Mouse (Mus musculus) kidney, embryonic 14.5 days (tissue): Measurements from ENCODE around the gene Olfr1163. TPM values are rescaled to one million over a fixed set of nuclear protein-coding genes. Genes with fewer than 3 reads are reported as not detected.
"Not testable (repeated sequence)": the region's sequence is repeated elsewhere in the genome, so short reads cannot be mapped to it uniquely, and the experiment has no call there.

Experiments
- ATAC-seq: fragments of 200-750 bp; cut with Nextera tagmentation; 2 replicates; pipeline ENCODE4 v1.8.0; 2017; ENCODE audit warnings: moderate number of reproducible peaks, mild to moderate bottlenecking, moderate TSS enrichment, moderate library complexity; ENCODE audit not compliant: low FRiP score, low TSS enrichment
- H3K27ac ChIP-seq: fragments of 300-500 bp; sonication (generic); 2 replicates; pipeline ENCODE4 v1.5.1; 2014; ENCODE audit warnings: low read depth, mild to moderate bottlenecking, low read length, moderate library complexity, mixed read lengths
- H3K27me3 ChIP-seq: fragments of 300-500 bp; sonication (generic); 2 replicates; pipeline ENCODE4 v1.6.1; 2014; ENCODE audit warnings: mild to moderate bottlenecking, low read length; ENCODE audit not compliant: control insufficient read depth, insufficient read depth
- H3K36me3 ChIP-seq: fragments of 300-500 bp; sonication (generic); 2 replicates; pipeline ENCODE4 v1.6.1; 2014; ENCODE audit warnings: low read length, mixed read lengths; ENCODE audit not compliant: control insufficient read depth, insufficient read depth
- H3K4me1 ChIP-seq: fragments of 300-500 bp; sonication (generic); 2 replicates; pipeline ENCODE4 v1.6.1; 2014; ENCODE audit warnings: low read length, mixed read lengths; ENCODE audit not compliant: control insufficient read depth, insufficient read depth
- H3K4me2 ChIP-seq: fragments of 300-500 bp; sonication (generic); replicated peaks from 2 replicates; pipeline ENCODE4 v1.6.1; 2014; ENCODE audit warnings: low read depth, mild to moderate bottlenecking, low read length
- H3K4me3 ChIP-seq: fragments of 300-500 bp; sonication (generic); 2 replicates; pipeline ENCODE4 v1.5.1; 2014; ENCODE audit warnings: mild to moderate bottlenecking, low read length
- H3K9ac ChIP-seq: fragments of 300-500 bp; sonication (generic); 2 replicates; pipeline ENCODE4 v1.6.1; 2014; ENCODE audit warnings: low read depth, mild to moderate bottlenecking, low read length, moderate library complexity
- H3K9me3 ChIP-seq: fragments of 300-500 bp; sonication (generic); 2 replicates; pipeline ENCODE4 v1.6.1; 2016; ENCODE audit warnings: low read length; ENCODE audit not compliant: control insufficient read depth
- WGBS: fragments of 180-500 bp; shearing (Covaris S2); extraction: QIAGEN DNeasy Blood & Tissue Kit; methylation state at CpG from one replicate; pipeline ENCODE4 v1.1.7; 2014; 5-methylcytosine and 5-hydroxymethylcytosine counted together
- polyA plus RNA-seq: library from polyadenylated mRNA; unstranded; fragments of >200 nt; fragmentation: Nextera tagmentation; extraction: Ambion mirVana; gene quantifications from 2 replicates; pipeline ENCODE4 v1.2.1, GENCODE M21; 2014

The Olfr1163 gene
- not detected in 2 replicates for polyA plus RNA-seq

DNA sequence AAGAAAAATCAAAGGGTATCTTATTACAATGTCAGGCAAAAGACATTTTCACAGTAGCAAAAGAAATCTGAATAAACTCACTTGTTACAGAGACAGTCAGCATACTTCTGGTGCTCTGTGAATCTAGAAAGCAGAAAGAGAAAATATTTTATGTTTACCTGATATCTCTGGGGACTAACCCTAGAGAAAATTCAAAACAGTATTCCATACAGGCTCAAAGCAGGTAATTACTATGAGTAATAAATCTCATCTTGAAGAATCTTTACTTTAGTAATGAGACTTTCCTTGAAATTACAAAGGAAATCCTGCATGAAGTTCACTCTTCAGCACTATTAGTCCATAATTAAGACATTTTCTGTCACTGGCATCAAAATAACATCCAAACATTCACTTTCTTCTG is at the start of gene Olfr1163:
Olfr1163 (minus strand) TSS at position 101 of the 400 bp plus-strand sequence.
- no peak within 1 kb of the TSS for H3K27ac ChIP-seq
- H3K4me3 ChIP-seq, result no peak within 1 kb of the TSS
- H3K9me3 ChIP-seq, result no peaks in the 10 kb centered on the region
- ATAC-seq, result no peak
- no peak within 1 kb of the TSS for H3K9ac ChIP-seq
- no peaks in the 10 kb centered on the region for H3K27me3 ChIP-seq
- no peaks in the 10 kb centered on the region for H3K4me1 ChIP-seq
- no peak within 1 kb of the TSS for H3K4me2 ChIP-seq
- no peaks in the 10 kb centered on the region for H3K36me3 ChIP-seq

GRCm38 (mm10) chr2:88093866-88094265 is 22.2 kb upstream of the Olfr1163 start, which contains the start of gene Olfr1164:
Gene Olfr1164, minus strand, starts transcription at chr2:88093966.
- H3K27me3 ChIP-seq, result no peaks in the 10 kb centered on the region
- H3K36me3 ChIP-seq, result no peaks in the 10 kb centered on the region
- H3K9me3 ChIP-seq, result no peaks in the 10 kb centered on the region
- no peak within 1 kb of the TSS for H3K4me3 ChIP-seq
- 79% methylated on average over 4 of the region's 4 CpGs for WGBS
- H3K9ac ChIP-seq, result no peak within 1 kb of the TSS
- ATAC-seq, result no peak
- H3K4me2 ChIP-seq, result no peak within 1 kb of the TSS
- no peaks in the 10 kb centered on the region for H3K4me1 ChIP-seq
- no peak within 1 kb of the TSS for H3K27ac ChIP-seq

GRCm38 (mm10) chr2:88063587-88063986 is 8.0 kb downstream of the Olfr1163 start:
- Histone ChIP-seq H3K4me1 (no peaks in the 10 kb centered on the region), H3K4me2 (no peak overlapping the region), H3K36me3 (no peaks in the 10 kb centered on the region), H3K4me3 (no peak overlapping the region), H3K9ac (no peak overlapping the region), H3K27ac (no peak overlapping the region), H3K27me3 (no peaks in the 10 kb centered on the region), H3K9me3 (0 out of 2 replicates have a peak, but pooled peaks cover 2% of the 10 kb centered on the region)
- no peak for ATAC-seq
- WGBS, result 91% methylated on average over 2 of the region's 2 CpGs

DNA sequence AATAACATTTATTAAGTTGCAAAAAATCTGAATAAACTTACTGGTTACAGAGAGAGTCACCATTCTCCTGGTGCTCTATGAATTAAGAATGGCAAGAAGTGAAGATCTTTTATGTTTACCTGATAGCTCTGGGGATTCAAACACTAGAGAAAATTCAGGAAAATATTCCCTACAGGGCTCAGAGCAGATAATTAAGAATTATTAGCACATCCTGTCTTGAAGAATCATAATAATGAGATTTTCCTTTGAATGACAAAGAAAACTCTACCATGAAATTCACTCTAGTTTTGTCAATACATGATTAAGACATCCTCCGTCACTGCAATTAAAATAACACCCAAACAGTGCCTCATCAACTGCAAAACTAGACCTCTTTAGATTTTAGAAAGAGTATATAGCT is 20.6 kb downstream of the Olfr1163 start, which contains the start of gene Olfr1162:
Olfr1162 (minus strand) TSS at position 101 of the 400 bp plus-strand sequence.
- no peaks in the 10 kb centered on the region for H3K9me3 ChIP-seq
- no peaks in the 10 kb centered on the region for H3K36me3 ChIP-seq
- no peaks in the 10 kb centered on the region for H3K27me3 ChIP-seq
- no peak within 1 kb of the TSS for H3K9ac ChIP-seq
- 89% methylated on average over 1 of the region's 1 CpGs for WGBS
- H3K4me3 ChIP-seq, result no peak within 1 kb of the TSS
- ATAC-seq, result no peak
- no peak within 1 kb of the TSS for H3K4me2 ChIP-seq
- H3K4me1 ChIP-seq, result no peaks in the 10 kb centered on the region
- no peak within 1 kb of the TSS for H3K27ac ChIP-seq

- H3K4me3 ChIP-seq, result no peak within 1 kb of the TSS
- no peaks in the 10 kb centered on the region for H3K36me3 ChIP-seq
- ATAC-seq, result no peak
- no peak within 1 kb of the TSS for H3K9ac ChIP-seq
- no peak within 1 kb of the TSS for H3K4me2 ChIP-seq
- H3K9me3 ChIP-seq, result no peaks in the 10 kb centered on the region
- H3K27me3 ChIP-seq, result no peaks in the 10 kb centered on the region
- no peaks in the 10 kb centered on the region for H3K4me1 ChIP-seq
- no peak within 1 kb of the TSS for H3K27ac ChIP-seq
Measured at GRCm38 (mm10) chr2:88037599-88037998, 34.0 kb downstream of the Olfr1163 start, which contains the start of gene Olfr73. Gene Olfr73, minus strand, starts transcription at chr2:88037699.

GRCm38 (mm10) chr2:88022474-88022873 is 49.2 kb downstream of the Olfr1163 start, which contains the start of gene Olfr1161:
Gene Olfr1161, plus strand, starts transcription at chr2:88022774.
- 84% methylated on average over 1 of the region's 1 CpGs for WGBS
- not testable (repeated sequence) for H3K4me2 ChIP-seq, H3K4me3 ChIP-seq, H3K4me1 ChIP-seq, H3K27ac ChIP-seq, H3K9me3 ChIP-seq, H3K27me3 ChIP-seq, H3K9ac ChIP-seq, ATAC-seq, H3K36me3 ChIP-seq

Other genes with a start within 250 kb of the Olfr1163 start
- gene Olfr1148, start 241.3 kb downstream of the Olfr1163 start, polyA plus RNA-seq, result not detected in 2 replicates
- not detected in 2 replicates for gene Olfr1150-ps1, start 227.8 kb downstream of the Olfr1163 start, polyA plus RNA-seq
- gene Olfr1151, start 216.0 kb downstream of the Olfr1163 start, polyA plus RNA-seq, result not detected in 2 replicates
- not detected in 2 replicates for gene Olfr1152, start 205.3 kb downstream of the Olfr1163 start, polyA plus RNA-seq
- not detected in 2 replicates for gene Olfr1153, start 176.9 kb downstream of the Olfr1163 start, polyA plus RNA-seq
- not detected in 2 replicates for gene Olfr1154, start 166.7 kb downstream of the Olfr1163 start, polyA plus RNA-seq
- gene Olfr1155, start 126.7 kb downstream of the Olfr1163 start, polyA plus RNA-seq, result not detected in 2 replicates
- gene Olfr1156, start 118.7 kb downstream of the Olfr1163 start, polyA plus RNA-seq, result not detected in 2 replicates
- gene Olfr1157, start 103.5 kb downstream of the Olfr1163 start, polyA plus RNA-seq, result not detected in 2 replicates
- gene Olfr74, start 97.2 kb downstream of the Olfr1163 start, polyA plus RNA-seq, result not detected in 2 replicates
- gene Olfr1158, start 81.7 kb downstream of the Olfr1163 start, polyA plus RNA-seq, result not detected in 2 replicates
- not detected in 2 replicates for gene Olfr1160, start 63.6 kb downstream of the Olfr1163 start, polyA plus RNA-seq
- gene Olfr1161, start 49.1 kb downstream of the Olfr1163 start, polyA plus RNA-seq, result not detected in 2 replicates
- not detected in 2 replicates for gene Olfr73, start 34.1 kb downstream of the Olfr1163 start, polyA plus RNA-seq
- not detected in 2 replicates for gene Olfr1162, start 20.7 kb downstream of the Olfr1163 start, polyA plus RNA-seq
- not detected in 2 replicates for gene Olfr1164, start 22.1 kb upstream of the Olfr1163 start, polyA plus RNA-seq
- gene Olfr1166, start 56.4 kb upstream of the Olfr1163 start, polyA plus RNA-seq, result not detected in 2 replicates
- gene Olfr1167, start 83.4 kb upstream of the Olfr1163 start, polyA plus RNA-seq, result not detected in 2 replicates
- not detected in 2 replicates for gene Olfr1168, start 110.0 kb upstream of the Olfr1163 start, polyA plus RNA-seq
- gene Olfr1170, start 156.5 kb upstream of the Olfr1163 start, polyA plus RNA-seq, result not detected in 2 replicates
- gene Olfr1173, start 208.0 kb upstream of the Olfr1163 start, polyA plus RNA-seq, result not detected in 2 replicates
- gene Olfr1174-ps, start 243.3 kb upstream of the Olfr1163 start, polyA plus RNA-seq, result not detected in 2 replicates